Mouse (Mus musculus) urinary bladder, adult 18-20 months (tissue): ENCODE measurements around the gene Gm9970.
"Not testable (repeated sequence)": the region's sequence is repeated elsewhere in the genome, so short reads cannot be mapped to it uniquely, and the experiment has no call there.

Experiments
- DNase-seq, 2 experiments: peaks; one replicate each; pipeline ENCODE4 v3.0.0; 2022; ENCODE audit warnings: low spot score in 2 of 2, mixed read lengths in 2 of 2

The Gm9970 gene

DNA sequence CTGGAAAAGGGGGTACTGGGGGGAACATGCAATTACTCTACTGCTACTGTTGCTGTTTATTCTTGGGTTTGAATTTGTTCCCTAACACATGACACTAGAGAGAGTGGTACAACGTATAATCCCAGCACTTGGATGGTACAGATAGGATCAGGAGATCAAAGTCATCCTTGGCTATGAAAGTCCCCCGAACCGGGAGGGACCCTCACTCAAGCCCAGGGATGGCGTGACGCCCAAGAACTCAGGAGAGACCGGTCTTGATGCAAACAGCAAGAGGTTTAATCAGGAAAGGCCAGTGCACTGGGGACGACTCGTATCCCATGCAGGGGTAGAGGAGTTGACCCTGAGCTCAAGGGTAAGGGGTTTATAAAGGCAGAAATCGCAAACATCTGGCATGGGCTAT is 18.3 kb downstream of the Gm9970 start:
- DNase-seq = no peak

DNA sequence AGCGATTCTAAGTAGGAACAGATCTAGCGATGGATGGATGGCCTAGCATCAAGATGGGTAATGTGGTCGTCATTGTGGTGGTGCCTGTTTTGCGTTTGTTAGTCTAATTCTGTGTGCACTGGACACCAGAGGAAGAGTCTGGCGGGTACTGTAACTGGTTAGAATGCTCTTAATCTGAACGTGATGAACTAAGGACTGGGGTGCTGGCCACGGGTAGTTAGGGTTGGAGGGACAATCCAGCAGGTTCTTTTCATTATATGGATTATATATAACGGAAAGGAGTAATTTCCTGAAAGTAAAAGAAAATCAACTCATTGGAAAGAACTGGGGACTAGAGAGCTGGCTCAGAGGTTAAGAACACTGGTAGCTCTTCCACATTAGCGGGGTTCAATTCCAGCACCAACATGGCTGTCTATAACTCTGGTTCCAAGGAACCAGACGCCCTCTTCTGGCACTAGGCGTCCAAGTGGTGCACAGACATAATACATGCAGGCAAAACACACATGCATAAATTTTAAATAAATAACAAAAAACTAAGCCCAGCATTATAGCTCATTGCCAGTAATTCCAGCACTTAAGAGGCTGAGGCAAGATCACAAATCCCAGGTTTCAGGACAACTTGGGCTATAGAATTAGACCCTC is 19.6 kb downstream of the Gm9970 start:
- DNase-seq = no peak

DNA sequence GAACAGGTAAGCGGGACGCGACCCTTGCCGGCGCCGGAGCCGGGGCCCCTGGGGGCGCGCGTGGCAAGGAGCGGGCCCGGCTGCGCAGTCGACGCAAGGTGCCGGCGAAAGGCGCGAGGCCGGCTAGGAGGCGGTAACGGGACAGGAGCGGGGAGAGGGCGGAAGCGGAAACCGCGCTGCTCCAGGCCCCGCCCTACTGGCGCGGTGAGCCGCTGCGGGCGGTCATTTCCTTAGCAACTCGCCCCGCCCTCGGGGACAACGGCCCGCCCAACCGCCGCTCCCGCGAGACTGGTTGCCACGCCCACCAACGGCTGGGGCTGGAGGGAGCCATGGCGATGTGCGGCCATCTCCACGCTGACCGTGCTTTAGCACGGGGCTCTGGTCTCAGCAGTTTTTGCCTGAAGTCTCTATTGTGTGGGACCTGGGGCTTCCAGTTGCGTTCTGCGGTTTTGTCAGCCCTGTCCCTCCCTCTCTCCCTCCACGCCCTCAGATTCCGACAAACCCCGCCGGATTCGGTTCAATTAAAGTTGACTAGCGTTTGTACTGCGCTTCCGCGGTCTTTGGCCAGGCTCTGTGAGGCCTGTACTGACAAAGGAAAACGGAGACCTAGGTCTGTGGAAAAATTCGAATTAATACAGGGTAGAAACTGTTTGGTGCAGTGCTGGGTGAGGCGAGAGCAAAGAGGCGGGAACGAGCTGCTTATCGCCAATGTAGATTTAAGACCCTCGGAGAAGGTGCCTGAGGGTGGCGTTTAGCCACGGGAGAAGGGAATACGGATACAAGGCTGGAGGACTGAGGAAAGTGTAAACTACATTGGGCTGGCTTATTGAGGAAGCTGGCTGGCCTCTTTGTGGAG is 20.4 kb downstream of the Gm9970 start, which contains the start of gene Ppm1g:
Gene Ppm1g (minus strand): TSS at position 240 of the 856 bp plus-strand sequence.
- peak; percentile 97 to 99 for DNase-seq

DNA sequence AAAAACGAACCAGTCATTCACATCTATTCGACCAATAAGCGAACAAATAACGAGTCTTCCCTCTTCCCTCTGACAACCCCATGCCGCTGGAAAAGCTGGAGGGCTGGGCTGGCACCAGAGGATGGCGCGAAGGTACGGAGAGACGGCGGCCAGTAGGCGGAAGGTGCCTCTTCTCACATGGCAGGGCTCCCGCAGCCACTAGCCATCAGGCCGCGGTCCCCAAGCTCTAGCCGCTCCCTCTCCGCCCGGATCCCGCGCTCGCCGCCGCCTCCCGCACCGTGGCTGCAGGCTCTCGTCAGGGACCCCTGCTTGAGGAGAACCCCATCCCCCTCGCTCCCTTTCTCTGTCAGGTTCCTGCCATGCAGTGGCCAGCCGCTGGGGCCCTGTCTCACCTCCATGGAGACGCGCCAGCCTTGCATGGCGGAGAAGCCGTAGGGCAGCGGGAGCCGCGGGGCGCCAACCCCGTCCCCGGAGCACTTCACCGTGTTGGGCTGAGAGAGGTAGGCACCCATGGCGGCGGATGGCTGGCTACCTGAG is 21.1 kb downstream of the Gm9970 start:
- no peak for DNase-seq

DNA sequence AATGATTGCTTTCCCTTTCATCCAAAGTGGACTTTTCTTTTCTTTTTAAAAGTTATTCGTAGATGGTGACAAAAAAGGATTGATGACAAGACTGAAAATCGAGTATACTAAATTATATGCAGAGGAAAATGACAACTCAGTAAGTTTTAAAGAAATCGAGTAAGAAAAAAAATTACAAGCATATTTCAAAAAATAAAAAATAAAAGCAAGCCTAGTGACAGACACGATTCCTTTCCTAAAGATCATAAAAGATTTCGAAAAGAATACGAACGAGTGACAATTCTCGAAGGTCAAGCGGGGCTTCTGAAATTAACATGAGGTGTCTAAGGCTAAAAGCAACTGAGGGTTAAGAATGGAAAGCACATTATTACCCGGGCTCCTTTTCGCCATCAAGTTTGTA is 21.6 kb downstream of the Gm9970 start:
- DNase-seq = no peak

DNA sequence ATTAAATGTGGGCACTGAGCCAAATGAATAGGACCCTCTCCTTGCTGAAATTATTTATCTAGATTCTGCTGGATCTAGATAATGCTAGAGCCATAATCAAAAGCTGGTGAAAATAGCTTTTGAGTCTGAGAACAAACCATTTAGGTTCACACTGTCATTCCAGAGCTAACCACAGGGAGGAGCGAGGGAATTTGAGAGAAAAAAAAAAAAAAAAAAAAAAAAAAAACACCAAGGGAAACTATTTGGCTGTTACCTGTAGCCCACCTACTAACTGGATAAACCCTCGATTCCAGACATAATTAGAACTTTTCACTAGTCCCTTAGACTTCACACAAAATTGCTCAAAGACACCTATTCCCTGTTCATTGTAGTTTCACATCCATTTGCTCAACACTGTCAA is 22.0 kb downstream of the Gm9970 start:
- DNase-seq = no peak

DNA sequence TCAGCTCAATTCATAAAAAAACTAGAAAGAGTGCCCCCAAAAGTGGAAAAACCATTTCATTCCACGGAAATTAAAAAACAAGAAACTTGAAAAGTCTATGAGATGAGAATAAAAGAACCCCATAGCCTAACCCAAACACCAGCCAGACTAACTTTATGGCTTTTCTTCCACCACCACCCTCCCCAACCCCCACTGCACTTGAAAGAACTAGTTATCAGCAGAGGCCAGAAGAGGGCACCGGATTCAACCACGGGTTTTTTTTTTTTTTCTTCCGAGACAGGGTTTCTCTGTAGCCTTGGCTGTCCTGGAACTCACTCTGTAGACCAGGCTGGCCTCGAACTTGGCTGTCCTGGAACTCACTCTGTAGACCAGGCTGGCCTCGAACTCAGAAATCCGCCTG is 22.7 kb downstream of the Gm9970 start:
- no peak for DNase-seq

DNA sequence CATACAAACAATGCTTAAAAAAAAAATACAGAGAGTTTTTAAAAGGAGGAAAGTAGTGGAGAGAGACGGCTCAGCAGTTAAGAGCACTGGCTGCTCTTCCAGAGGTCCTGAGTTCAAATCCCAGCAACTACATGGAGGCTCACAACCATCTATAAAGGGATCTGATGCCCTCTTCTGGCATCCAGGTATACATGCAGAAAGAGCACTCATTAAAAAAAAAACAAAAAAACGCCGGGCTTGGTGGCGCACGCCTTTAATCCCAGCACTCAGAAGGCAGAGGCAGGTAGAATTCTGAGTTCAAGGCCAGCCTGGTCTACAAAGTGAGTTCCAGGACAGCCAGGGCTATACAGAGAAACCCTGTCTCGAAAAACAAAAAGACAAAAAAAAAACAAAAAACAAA is 24.5 kb downstream of the Gm9970 start:
- not testable (repeated sequence) for DNase-seq

DNA sequence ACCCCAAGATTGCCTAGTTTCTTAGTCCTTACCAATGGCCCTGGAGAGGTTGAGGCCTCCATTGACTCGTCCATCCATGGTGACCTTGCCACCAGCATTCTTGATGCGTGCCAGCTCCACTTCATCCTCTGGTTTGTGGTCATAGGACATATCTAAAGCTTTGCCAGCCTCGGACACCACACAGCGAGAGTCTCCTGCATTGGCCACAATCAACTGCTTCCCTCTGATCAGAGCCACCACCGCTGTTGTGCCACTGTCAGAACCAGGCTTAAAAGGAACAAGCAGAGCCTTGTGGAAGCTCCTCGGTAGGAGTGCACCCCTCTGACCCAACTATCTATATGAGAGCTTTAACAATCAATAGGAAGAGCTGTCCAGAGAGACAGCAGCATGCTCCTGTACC is 36.6 kb downstream of the Gm9970 start:
- no peak for DNase-seq

DNA sequence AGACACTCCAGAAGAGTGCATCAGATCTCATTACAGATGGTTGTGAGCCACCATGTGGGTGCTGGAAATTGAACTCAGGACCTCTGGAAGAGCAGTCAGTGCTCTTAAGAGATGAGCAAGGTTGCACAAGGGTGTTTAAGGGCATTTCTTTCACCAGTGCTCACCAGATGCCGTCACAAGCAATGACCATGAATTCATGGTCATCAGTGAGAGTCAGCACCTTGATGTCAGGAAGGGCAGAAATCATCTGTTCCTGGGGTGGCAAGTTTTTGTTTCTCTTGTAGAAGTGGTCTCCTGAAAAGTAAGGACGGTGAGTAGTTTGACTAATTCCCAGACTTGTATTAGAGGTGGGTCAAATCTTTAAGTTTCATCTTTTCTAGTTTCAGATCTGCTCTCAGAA is 37.2 kb downstream of the Gm9970 start:
- no peak for DNase-seq

DNA sequence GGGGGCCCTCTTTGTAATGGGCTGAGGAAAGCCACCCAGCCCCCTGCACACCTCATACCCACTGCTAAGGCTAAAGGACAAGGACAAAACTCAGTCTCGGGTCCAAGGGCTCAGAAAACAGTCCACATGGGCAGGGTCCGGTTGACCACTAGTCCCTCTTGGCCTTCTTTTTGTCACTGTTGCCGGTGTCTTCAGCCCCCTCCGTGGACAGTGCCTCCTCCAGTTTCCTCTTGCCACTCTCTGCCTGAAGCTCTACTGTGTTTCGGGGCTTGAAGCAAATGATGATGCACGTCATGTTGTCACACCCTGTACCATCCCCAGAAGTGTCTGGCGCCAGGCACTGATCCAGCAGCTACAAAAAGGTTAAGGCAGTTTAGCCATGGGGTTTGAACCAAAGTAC is 38.1 kb downstream of the Gm9970 start:
- DNase-seq = no peak

DNA sequence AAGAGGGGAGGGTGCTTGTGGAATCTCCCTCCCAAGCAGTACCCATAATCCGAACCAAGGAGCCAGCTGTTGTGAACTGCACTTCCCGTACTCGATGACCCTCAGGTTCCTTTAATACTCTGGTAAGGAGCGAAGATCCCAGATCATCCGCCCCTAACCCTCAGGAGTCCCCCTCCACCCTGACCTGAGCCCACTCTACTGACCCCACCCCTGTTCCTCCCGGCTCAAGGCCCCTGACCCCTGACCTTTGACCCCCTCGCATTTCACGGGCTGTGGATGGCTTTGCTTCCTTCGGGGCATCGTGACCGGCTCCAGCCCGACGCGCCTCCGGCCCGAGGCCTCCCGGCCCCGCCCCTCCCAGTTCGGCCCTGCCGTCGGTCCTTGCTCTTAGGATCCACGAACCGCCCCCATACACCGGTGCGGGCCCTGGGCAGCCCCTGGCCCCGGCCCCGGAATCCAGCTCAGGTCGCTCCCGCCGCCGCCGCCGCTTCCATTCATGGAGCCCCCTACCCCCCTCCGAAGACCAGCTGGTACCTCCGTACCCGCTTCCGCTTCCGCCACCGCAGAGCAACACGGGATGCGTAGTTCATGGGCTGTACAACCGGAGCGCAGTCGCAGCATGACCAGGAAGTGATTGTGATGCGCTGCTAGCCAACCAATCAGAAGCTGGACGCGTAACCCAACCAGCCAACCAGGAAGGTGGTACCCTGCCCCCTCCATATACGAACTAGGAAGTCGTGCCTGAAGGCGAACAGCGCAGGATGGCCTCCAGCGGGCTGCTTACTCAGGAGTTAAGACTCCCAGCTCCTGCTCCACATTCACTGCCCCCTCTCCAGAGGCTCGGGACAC is 39.1 kb downstream of the Gm9970 start, which contains the start of gene Zfp513:
Gene Zfp513 (minus strand): TSS at position 562 of the 849 bp plus-strand sequence.
- DNase-seq = peak; percentile 81 to 96

DNA sequence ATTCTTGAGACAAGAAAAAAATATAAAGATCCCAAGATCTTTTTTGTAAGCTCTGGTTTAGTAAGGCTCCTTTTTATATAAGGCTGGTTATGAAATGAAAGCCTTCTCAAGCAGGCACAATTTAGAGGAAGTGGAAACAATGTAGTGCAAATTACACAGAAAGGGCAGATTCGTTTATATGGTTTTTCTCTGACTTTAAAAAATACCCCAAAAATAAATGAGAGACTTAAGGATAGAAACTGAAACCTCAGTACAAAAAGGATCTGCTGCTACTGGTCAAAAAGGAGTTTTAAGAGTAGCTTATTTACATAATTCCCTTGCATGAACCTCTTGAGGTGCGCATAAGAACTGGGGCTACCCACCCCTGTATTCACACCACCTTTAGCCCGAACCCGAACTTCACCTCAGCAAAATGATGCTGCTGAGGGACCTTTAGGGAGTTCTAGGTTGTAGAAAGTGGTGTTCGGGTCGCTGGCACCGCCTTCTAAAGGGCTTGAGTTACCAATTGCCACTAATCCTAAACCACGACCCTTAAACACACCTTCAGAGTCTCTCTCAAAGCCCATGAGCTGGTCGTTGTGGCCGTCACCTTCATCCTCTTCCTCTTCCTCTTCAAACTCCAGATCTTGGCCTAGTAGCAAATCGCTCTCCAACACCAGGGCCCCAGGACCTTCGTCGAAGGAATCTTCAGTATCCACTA is 39.8 kb downstream of the Gm9970 start:
- no peak for DNase-seq

DNA sequence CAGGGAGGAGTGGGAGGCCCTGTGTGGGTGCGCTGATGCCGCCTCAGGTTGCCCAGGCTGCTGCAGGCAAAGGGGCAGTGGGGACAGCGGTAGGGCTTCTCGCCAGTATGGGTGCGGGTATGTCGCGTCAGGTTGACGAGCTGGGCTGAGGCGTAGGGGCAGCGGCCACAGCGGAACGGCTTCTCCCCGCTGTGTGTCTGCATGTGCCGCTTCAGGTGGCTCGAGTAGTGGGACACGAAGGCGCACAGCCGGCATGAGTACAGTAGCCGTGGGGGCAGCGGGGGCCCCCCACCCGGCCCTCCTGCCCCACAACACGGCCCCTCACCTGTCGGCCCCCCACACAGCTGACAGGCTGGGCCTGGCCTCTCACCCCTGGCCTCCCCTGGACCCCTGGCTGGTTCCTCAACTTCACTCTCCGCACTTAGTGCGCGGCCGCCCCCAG is 40.7 kb downstream of the Gm9970 start:
- DNase-seq = no peak

DNA sequence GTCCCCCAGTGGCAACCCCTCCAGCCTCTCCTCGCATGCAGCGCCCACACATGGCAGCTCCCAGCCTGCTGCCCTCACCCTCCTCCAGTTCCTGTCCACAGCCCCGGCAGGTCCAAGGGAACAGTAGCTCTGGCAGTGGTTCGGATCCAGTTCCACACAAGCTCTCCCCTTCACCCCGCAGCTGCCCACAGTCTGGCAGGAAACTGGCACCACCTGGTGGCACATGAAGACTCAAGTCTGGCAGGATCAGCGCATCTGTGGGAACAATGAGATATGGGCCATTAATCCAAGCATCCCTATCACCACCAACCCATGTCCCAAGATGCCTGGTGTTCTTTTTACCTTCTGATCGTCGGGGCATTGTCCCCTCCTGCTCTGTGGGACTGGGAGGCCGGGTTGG is 41.1 kb downstream of the Gm9970 start:
- DNase-seq = no peak

DNA sequence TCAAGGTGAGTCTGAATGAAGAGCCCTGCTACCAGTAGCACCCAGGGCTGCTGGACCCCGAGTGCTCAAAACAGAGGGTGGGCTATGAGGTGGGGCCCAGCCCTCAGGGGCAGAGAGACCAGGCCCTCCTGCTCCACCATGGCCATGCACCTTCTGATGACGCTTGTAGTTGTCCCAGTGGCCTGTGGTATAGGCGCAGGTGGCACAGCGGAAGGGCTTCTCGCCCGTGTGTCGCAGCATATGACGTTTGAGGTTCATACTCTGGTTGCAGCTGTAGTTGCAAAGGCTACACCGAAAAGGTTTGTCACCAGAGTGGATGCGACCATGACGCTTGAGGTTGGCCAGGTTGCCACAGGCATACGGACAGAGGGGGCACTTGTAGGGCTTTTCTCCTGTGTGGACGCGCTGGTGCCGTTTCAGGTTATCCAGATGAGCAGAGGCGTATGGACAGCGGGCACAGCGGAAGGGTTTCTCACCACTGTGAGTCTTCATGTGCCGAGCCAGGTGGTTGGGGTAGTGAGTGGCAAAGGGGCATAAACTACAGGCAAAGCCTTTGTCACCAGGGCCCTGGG is 41.6 kb downstream of the Gm9970 start:
- no peak for DNase-seq

DNA sequence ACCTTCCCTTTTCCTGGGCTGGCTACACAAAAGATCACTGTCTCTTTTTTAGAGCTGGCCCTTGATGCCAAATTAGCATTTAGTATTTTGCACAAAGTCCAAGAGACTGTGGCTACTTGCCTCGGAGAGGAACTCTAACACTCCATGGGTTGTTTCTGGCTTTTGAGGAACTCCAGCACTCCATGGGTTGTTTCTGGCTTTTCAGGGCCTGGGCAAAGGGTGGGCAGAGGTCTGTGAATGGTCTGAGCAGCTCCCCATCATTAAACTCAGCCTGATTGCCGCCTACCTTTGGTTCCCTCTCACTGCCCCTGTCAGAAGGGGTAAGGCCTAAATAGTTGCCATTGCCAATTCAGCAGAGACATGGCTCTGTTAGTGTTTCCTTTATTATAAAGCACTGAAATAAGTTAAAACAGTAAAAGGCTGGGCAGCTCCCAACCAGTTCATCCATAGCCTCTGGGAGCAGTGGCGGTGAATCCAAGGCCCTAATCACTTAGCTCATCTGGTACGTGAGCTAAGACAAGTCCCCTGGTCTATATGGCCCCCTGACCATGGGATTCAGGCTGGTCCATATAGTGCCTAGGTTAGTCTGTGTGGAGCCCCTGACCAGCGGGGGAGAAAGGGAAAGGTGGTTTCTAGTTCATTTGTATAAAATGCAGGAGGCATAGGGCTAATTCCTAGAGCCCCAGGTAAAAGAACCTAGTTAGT is 42.3 kb downstream of the Gm9970 start:
- no peak for DNase-seq

DNA sequence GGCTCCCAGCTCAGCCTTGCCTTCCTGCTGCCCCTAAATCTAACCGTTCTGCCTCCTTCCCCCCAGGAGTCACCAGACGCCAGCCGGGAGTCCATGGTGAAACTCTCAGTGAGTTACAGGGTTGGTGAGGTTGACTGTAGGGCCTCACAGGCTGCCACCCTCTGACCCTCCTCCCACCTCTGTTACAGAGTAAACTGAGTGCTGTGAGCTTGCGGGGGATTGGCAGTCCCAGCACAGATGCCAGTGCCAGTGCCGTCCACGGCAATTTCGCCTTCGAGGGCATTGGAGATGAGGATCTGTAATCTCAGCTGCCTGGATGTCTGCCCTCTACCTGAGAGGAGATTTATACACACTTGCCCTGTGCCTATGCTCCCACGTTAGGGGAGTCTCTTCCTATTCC is 42.9 kb downstream of the Gm9970 start:
- DNase-seq = no peak

DNA sequence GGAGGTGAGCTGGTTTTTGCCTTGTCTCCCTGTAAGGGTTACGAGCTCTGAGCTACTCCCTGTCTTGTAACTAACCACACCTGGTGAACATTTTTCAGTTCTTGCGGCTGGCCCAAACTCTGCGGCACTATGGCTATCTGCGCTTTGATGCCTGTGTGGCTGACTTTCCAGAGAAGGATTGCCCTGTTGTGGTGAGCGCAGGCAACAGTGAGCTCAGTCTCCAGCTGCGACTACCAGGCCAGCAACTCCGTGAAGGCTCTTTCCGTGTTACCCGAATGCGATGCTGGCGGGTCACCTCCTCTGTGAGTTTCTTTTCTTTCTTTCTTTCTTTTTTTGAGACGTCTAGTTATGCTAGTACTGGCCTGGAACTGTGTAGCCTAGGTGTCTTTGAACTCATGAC is 44.0 kb downstream of the Gm9970 start:
- DNase-seq = no peak

DNA sequence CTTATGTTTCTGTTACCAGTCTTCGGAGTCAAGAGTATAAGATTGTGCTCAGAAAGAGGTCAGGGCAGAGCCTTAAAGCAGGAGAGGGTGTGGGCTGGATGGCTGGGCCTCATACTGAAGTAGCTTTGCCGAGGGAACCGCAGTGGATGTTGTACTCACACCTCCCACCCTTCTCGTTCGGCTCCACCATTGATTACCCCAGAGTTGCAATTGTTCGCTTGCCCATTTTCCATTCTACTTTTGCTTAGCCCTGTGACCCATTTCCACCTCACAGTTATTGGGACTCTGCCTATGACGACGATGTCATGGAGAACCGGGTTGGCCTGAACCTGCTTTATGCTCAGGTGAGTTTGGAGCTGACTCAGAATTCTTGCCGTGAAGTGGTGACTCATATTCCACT is 44.8 kb downstream of the Gm9970 start:
- DNase-seq = no peak
